Mouse (Mus musculus): ENCODE data around the gene Casd1.

- TF ChIP-seq MAX (IDR thresholded peaks at IDR 0.05; ENCODE audit: low read length) (no peak), RAD21 (IDR thresholded peaks at IDR 0.05; ENCODE audit: low read depth, low read length) (no peak), CTCF (IDR thresholded peaks at IDR 0.05 in 2 of 3, conservative IDR thresholded peaks at IDR 0.05 in 1 of 3; ENCODE audit: control insufficient read depth in 1 of 3, insufficient read depth in 1 of 3, low read depth in 2 of 3, low read length in 3 of 3, poor library complexity in 1 of 3, severe bottlenecking in 1 of 3) (no peak), MEF2A (IDR thresholded peaks at IDR 0.05; ENCODE audit: extremely low read depth, insufficient replicate concordance, low read depth, low read length, poor library complexity, severe bottlenecking) (no peak), CHD1 (IDR thresholded peaks at IDR 0.05; ENCODE audit: low read depth, low read length) (no peak), MAZ (IDR thresholded peaks at IDR 0.05; ENCODE audit: low read depth, low read length) (no peak), POLR2A (IDR thresholded peaks at IDR 0.05; ENCODE audit: control insufficient read depth in 1 of 2, insufficient read depth in 1 of 2, low read depth in 1 of 2, low read length in 2 of 2, poor library complexity in 1 of 2) (no peak), MYC (IDR thresholded peaks at IDR 0.05; ENCODE audit: low read depth, low read length) (no peak), ELF1 (IDR thresholded peaks at IDR 0.05; ENCODE audit: low read depth, low read length) (no peak), ZKSCAN1 (IDR thresholded peaks at IDR 0.05; ENCODE audit: low read depth, low read length) (no peak), ETS1 (IDR thresholded peaks at IDR 0.05; ENCODE audit: low read depth, low read length) (no peak)
Observed at GRCm38 (mm10) chr6:4665154-4665553, 64.5 kb downstream of the Casd1 start.

Measured in MEL (cell line).